Mouse (Mus musculus): Measurements from ENCODE around the gene Gm20890. TPM values are rescaled to one million over a fixed set of nuclear protein-coding genes. Genes with fewer than 3 reads are reported as not detected.
"Not testable (repeated sequence)": the region's sequence is repeated elsewhere in the genome, so short reads cannot be mapped to it uniquely, and the experiment has no call there.

Gm20890 gene
- not detected for total RNA-seq (2021)

DNA sequence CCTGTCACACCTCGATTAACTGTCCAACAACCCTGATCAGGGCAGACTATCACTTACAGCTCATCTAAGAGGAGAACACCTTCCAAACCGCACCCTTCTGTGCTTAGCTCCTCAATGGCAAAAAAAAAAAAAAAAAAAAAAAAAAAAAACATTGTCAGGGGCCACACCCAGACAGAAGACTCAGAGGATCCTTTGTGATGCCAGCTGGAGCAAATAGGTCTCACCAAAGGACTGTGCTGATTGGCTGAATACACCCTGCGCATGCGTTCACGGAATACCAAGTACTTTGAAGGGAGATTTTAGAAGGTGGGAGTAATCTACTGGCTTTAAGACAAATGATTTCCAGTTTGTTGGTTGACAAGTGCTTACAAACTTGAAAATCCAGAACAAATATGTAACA lies at the start of gene Gm20890:
Gm20890 (minus strand) TSS at position 101 of the 400 bp plus-strand sequence.
- DNase-seq: not testable (repeated sequence)

All from layer of hippocampus, postnatal 36 days (tissue).